Mouse (Mus musculus) naive thymus-derived CD4-positive, alpha-beta T cell, adult 5 months (primary cell): ENCODE data around the gene Olfr1508. TPM values are rescaled to one million over a fixed set of nuclear protein-coding genes. Genes with fewer than 3 reads are reported as not detected.

Experiments
- polyA plus RNA-seq: library from polyadenylated mRNA; unstranded; fragments of 100-300 nt; shearing (Covaris generic); gene quantifications from one replicate; pipeline ENCODE4 v1.2.1, GENCODE M21; 2017

The Olfr1508 gene
- polyA plus RNA-seq: not detected

GRCm38 (mm10) chr14:52467395-52467794, at the start of gene Olfr1508:
Gene Olfr1508 (minus strand): TSS chr14:52467495.

GRCm38 (mm10) chr14:52495516-52495915, 28.2 kb upstream of the Olfr1508 start, which contains the start of gene Olfr1507:
Gene Olfr1507 (minus strand): TSS chr14:52495749.

GRCm38 (mm10) chr14:52442690-52443089, 24.6 kb downstream of the Olfr1508 start, which contains the start of gene Olfr1509:
Gene Olfr1509 (plus strand): TSS chr14:52442990.

GRCm38 (mm10) chr14:52414273-52414672, 53.0 kb downstream of the Olfr1508 start, which contains the start of gene Olfr1510:
Gene Olfr1510 (minus strand): TSS chr14:52414373.

Other genes with a start within 250 kb of the Olfr1508 start
- gene Chd8, start 209.7 kb downstream of the Olfr1508 start, polyA plus RNA-seq: 42.7 TPM
- 128 TPM for gene Tox4, start 188.3 kb downstream of the Olfr1508 start, polyA plus RNA-seq
- 19.6 TPM for gene Rab2b, start 187.9 kb downstream of the Olfr1508 start, polyA plus RNA-seq
- gene Mettl3, start 162.4 kb downstream of the Olfr1508 start, polyA plus RNA-seq: 62.6 TPM
- 0.97 TPM for gene Sall2, start 138.7 kb downstream of the Olfr1508 start, polyA plus RNA-seq
- not detected for gene Olfr1513, start 111.1 kb downstream of the Olfr1508 start, polyA plus RNA-seq
- gene Olfr1512, start 88.3 kb downstream of the Olfr1508 start, polyA plus RNA-seq: not detected
- not detected for gene Olfr1511, start 70.1 kb downstream of the Olfr1508 start, polyA plus RNA-seq
- not detected for gene Olfr1510, start 53.1 kb downstream of the Olfr1508 start, polyA plus RNA-seq
- gene Olfr1509, start 24.5 kb downstream of the Olfr1508 start, polyA plus RNA-seq: not detected
- gene Olfr1507, start 28.3 kb upstream of the Olfr1508 start, polyA plus RNA-seq: 0.40 TPM